Mouse (Mus musculus) olfactory bulb, adult 2 months (tissue): ENCODE results near the gene Tk1.

ENCODE experiments used
- CTCF ChIP-seq: fragments of 200-500 bp; IDR thresholded peaks from 2 replicates; pipeline ENCODE4 v1.5.1; 2012; ENCODE audit warnings: low read depth, mild to moderate bottlenecking, low read length, moderate library complexity; ENCODE audit not compliant: insufficient read depth
- POLR2A ChIP-seq: fragments of 200-500 bp; IDR thresholded peaks from 2 replicates; pipeline ENCODE4 v1.6.1; 2012; ENCODE audit warnings: mild to moderate bottlenecking, low read depth, low read length, moderate library complexity; ENCODE audit not compliant: insufficient read depth

- no peak for TF ChIP-seq POLR2A
- no peak for TF ChIP-seq CTCF
Measured at GRCm38 (mm10) chr11:117803166-117803688, 22.7 kb downstream of the Tk1 start.
